Mouse (Mus musculus) hindbrain, embryonic 16.5 days (tissue): Measurements from ENCODE around the gene Tgoln1. TPM values are rescaled to one million over a fixed set of nuclear protein-coding genes. Genes with fewer than 3 reads are reported as not detected.

ENCODE experiments used
- ATAC-seq: fragments of 200-750 bp; cut with Nextera tagmentation; 2 replicates; pipeline ENCODE4 v1.8.0; 2017; ENCODE audit warnings: moderate TSS enrichment, moderate library complexity
- H3K27ac ChIP-seq: fragments of 300-500 bp; sonication (generic); 2 replicates; pipeline ENCODE4 v1.5.1; 2014; ENCODE audit warnings: low read depth, mild to moderate bottlenecking, control low read depth, low read length, moderate library complexity
- H3K27me3 ChIP-seq: fragments of 300-500 bp; sonication (generic); replicated peaks from 2 replicates; pipeline ENCODE4 v1.6.1; 2014; ENCODE audit warnings: low read length; ENCODE audit not compliant: control insufficient read depth, insufficient read depth
- H3K36me3 ChIP-seq: fragments of 300-500 bp; sonication (generic); 2 replicates; pipeline ENCODE4 v1.6.1; 2014; ENCODE audit warnings: mild to moderate bottlenecking, low read length, moderate library complexity, mixed read lengths; ENCODE audit not compliant: control insufficient read depth, insufficient read depth
- H3K4me1 ChIP-seq: fragments of 300-500 bp; sonication (generic); 2 replicates; pipeline ENCODE4 v1.6.1; 2014; ENCODE audit warnings: low read depth, low read length; ENCODE audit not compliant: control insufficient read depth, insufficient read depth
- H3K4me2 ChIP-seq: fragments of 300-500 bp; sonication (generic); 2 replicates; pipeline ENCODE4 v1.6.1; 2014; ENCODE audit warnings: mild to moderate bottlenecking, low read length, control low read depth, moderate library complexity
- H3K4me3 ChIP-seq: fragments of 300-500 bp; sonication (generic); 2 replicates; pipeline ENCODE4 v1.5.1; 2014; ENCODE audit warnings: mild to moderate bottlenecking, low read length, control low read depth, moderate library complexity
- H3K9ac ChIP-seq: fragments of 300-500 bp; sonication (generic); 2 replicates; pipeline ENCODE4 v1.6.1; 2014; ENCODE audit warnings: low read depth, mild to moderate bottlenecking, control low read depth, low read length, moderate library complexity
- H3K9me3 ChIP-seq: fragments of 300-500 bp; sonication (generic); 2 replicates; pipeline ENCODE4 v1.6.1; 2014; ENCODE audit warnings: mild to moderate bottlenecking, low read length, moderate library complexity; ENCODE audit not compliant: control insufficient read depth
- WGBS: fragments of 180-500 bp; shearing (Covaris S2); extraction: QIAGEN DNeasy Blood & Tissue Kit; methylation state at CpG from one replicate; pipeline ENCODE4 v1.1.7; 2014; 5-methylcytosine and 5-hydroxymethylcytosine counted together
- polyA plus RNA-seq: library from polyadenylated mRNA; unstranded; fragments of >200 nt; fragmentation: Nextera tagmentation; extraction: Ambion mirVana; gene quantifications from 2 replicates; pipeline ENCODE4 v1.2.1, GENCODE M21; 2015

Gene Tgoln1
- polyA plus RNA-seq, 1 experiment from 2014 or later, result 35.6 TPM

- Histone ChIP-seq H3K27me3 (no peaks in the 10 kb centered on the region), H3K4me2 (no peak overlapping the region), H3K27ac (peak overlapping the region; percentile 30; the same call in 1 of the 2 replicates), H3K9me3 (no peaks in the 10 kb centered on the region), H3K4me1 (peaks cover 8% of the 10 kb centered on the region), H3K9ac (no peak overlapping the region), H3K36me3 (no peaks in the 10 kb centered on the region), H3K4me3 (no peak overlapping the region)
- ATAC-seq, result peak; percentile 68; the same call in 1 of the 2 replicates
- WGBS, result 60% methylated on average over 7 of the region's 7 CpGs
Measured at GRCm38 (mm10) chr6:72653419-72653818, 36.6 kb upstream of the Tgoln1 start.

GRCm38 (mm10) chr6:72650338-72650851 lies 33.6 kb upstream of the Tgoln1 start:
- peaks cover 9% of the 10 kb centered on the region for H3K4me1 ChIP-seq
- H3K9me3 ChIP-seq, result no peaks in the 10 kb centered on the region
- WGBS, result 73% methylated on average over 10 of the region's 10 CpGs
- no peak for ATAC-seq
- no peaks in the 10 kb centered on the region for H3K27me3 ChIP-seq
- no peak overlapping the region for H3K9ac ChIP-seq
- H3K4me2 ChIP-seq, result no peak overlapping the region
- H3K36me3 ChIP-seq, result no peaks in the 10 kb centered on the region
- no peak overlapping the region for H3K27ac ChIP-seq
- no peak overlapping the region for H3K4me3 ChIP-seq

- H3K9ac ChIP-seq, result no peak overlapping the region
- H3K36me3 ChIP-seq, result no peaks in the 10 kb centered on the region
- no peak for ATAC-seq
- WGBS, result 55% methylated on average over 12 of the region's 12 CpGs
- H3K27me3 ChIP-seq, result no peaks in the 10 kb centered on the region
- peaks cover 4% of the 10 kb centered on the region; the same call in 1 of the 2 replicates for H3K4me1 ChIP-seq
- H3K27ac ChIP-seq, result no peak overlapping the region
- H3K4me2 ChIP-seq, result no peak overlapping the region
- H3K4me3 ChIP-seq, result no peak overlapping the region
- H3K9me3 ChIP-seq, result no peaks in the 10 kb centered on the region
Measured at GRCm38 (mm10) chr6:72648002-72648595, 31.3 kb upstream of the Tgoln1 start.

- 67% methylated on average over 10 of the region's 10 CpGs for WGBS
- Histone ChIP-seq H3K4me1 (peaks cover 4% of the 10 kb centered on the region; the same call in 1 of the 2 replicates), H3K36me3 (no peaks in the 10 kb centered on the region)
Measured at GRCm38 (mm10) chr6:72647383-72647820, 30.6 kb upstream of the Tgoln1 start.

GRCm38 (mm10) chr6:72645364-72645763 lies 28.6 kb upstream of the Tgoln1 start:
- no peak overlapping the region for H3K27ac ChIP-seq
- H3K36me3 ChIP-seq, result no peaks in the 10 kb centered on the region
- no peak overlapping the region for H3K9ac ChIP-seq
- no peaks in the 10 kb centered on the region for H3K9me3 ChIP-seq
- H3K4me1 ChIP-seq, result peaks cover 4% of the 10 kb centered on the region; the same call in 1 of the 2 replicates
- no peak overlapping the region for H3K4me2 ChIP-seq
- no peak overlapping the region for H3K4me3 ChIP-seq
- 68% methylated on average over 7 of the region's 7 CpGs for WGBS
- H3K27me3 ChIP-seq, result no peaks in the 10 kb centered on the region
- no peak for ATAC-seq

More at GRCm38 (mm10) chr6:72647383-72647820, 30.6 kb upstream of the Tgoln1 start:
- Histone ChIP-seq H3K4me2 (no peak overlapping the region), H3K9me3 (no peaks in the 10 kb centered on the region), H3K9ac (no peak overlapping the region), H3K27ac (no peak overlapping the region), H3K27me3 (no peaks in the 10 kb centered on the region), H3K4me3 (no peak overlapping the region)
- peak; percentile 79 for ATAC-seq

- no peaks in the 10 kb centered on the region for H3K27me3 ChIP-seq
- H3K4me1 ChIP-seq, result peaks cover 4% of the 10 kb centered on the region; the same call in 1 of the 2 replicates
- 86% methylated on average over 4 of the region's 4 CpGs for WGBS
- no peak overlapping the region for H3K27ac ChIP-seq
- H3K9ac ChIP-seq, result no peak overlapping the region
- H3K9me3 ChIP-seq, result no peaks in the 10 kb centered on the region
- no peak overlapping the region for H3K4me2 ChIP-seq
- ATAC-seq, result no peak
- H3K36me3 ChIP-seq, result no peaks in the 10 kb centered on the region
- H3K4me3 ChIP-seq, result no peak overlapping the region
Measured at GRCm38 (mm10) chr6:72644576-72644975, 27.8 kb upstream of the Tgoln1 start.

- no peaks in the 10 kb centered on the region for H3K4me1 ChIP-seq
- H3K27ac ChIP-seq, result no peak overlapping the region
- no peak overlapping the region for H3K4me2 ChIP-seq
- no peaks in the 10 kb centered on the region for H3K36me3 ChIP-seq
- H3K27me3 ChIP-seq, result no peaks in the 10 kb centered on the region
- WGBS, result 83% methylated on average over 18 of the region's 18 CpGs
- H3K4me3 ChIP-seq, result no peak overlapping the region
- H3K9me3 ChIP-seq, result no peaks in the 10 kb centered on the region
- ATAC-seq, result no peak
- H3K9ac ChIP-seq, result no peak overlapping the region
Measured at GRCm38 (mm10) chr6:72641218-72641954, 24.6 kb upstream of the Tgoln1 start.

GRCm38 (mm10) chr6:72636940-72637339 lies 20.1 kb upstream of the Tgoln1 start:
- H3K9me3 ChIP-seq, result no peaks in the 10 kb centered on the region
- 82% methylated on average over 3 of the region's 3 CpGs for WGBS
- no peak for ATAC-seq
- no peak overlapping the region for H3K4me3 ChIP-seq
- no peak overlapping the region for H3K4me2 ChIP-seq
- no peak overlapping the region for H3K9ac ChIP-seq
- H3K27ac ChIP-seq, result no peak overlapping the region
- no peaks in the 10 kb centered on the region for H3K4me1 ChIP-seq
- H3K27me3 ChIP-seq, result no peaks in the 10 kb centered on the region
- no peaks in the 10 kb centered on the region for H3K36me3 ChIP-seq

GRCm38 (mm10) chr6:72635760-72636431 lies 19.1 kb upstream of the Tgoln1 start:
- Histone ChIP-seq H3K4me1 (no peaks in the 10 kb centered on the region), H3K9me3 (no peaks in the 10 kb centered on the region), H3K27me3 (no peaks in the 10 kb centered on the region), H3K27ac (no peak overlapping the region), H3K9ac (no peak overlapping the region), H3K4me3 (no peak overlapping the region), H3K4me2 (no peak overlapping the region), H3K36me3 (no peaks in the 10 kb centered on the region)
- 0 out of 2 replicates have a peak, but pooled peaks have one; percentile 59 for ATAC-seq
- 46% methylated on average over 12 of the region's 12 CpGs for WGBS
